Mouse (Mus musculus) heart, postnatal 25 days (tissue): ENCODE measurements around the gene Cryzl1. TPM values are rescaled to one million over a fixed set of nuclear protein-coding genes. Genes with fewer than 3 reads are reported as not detected.
A peak's percentile ranks its signal among the peaks of the same experiment; 100 is the strongest.

ENCODE experiments used
- DNase-seq: peaks from one replicate; pipeline ENCODE4 v3.0.0; 2022; ENCODE audit warnings: low spot score
- intact Hi-C: fragments of 180-260 bp; cut with DNase I; formaldehyde crosslinking; loops from one replicate; pipeline ENCODE4 v1.15.1; 2025
- total RNA-seq, 2 experiments: library from RNA; stranded (reverse); gene quantifications; 2 replicates each; pipeline ENCODE4 v1.2.3; 2021

Cryzl1 gene
- total RNA-seq, result 10 to 100 TPM; 22.7 to 24.7 TPM

DNA sequence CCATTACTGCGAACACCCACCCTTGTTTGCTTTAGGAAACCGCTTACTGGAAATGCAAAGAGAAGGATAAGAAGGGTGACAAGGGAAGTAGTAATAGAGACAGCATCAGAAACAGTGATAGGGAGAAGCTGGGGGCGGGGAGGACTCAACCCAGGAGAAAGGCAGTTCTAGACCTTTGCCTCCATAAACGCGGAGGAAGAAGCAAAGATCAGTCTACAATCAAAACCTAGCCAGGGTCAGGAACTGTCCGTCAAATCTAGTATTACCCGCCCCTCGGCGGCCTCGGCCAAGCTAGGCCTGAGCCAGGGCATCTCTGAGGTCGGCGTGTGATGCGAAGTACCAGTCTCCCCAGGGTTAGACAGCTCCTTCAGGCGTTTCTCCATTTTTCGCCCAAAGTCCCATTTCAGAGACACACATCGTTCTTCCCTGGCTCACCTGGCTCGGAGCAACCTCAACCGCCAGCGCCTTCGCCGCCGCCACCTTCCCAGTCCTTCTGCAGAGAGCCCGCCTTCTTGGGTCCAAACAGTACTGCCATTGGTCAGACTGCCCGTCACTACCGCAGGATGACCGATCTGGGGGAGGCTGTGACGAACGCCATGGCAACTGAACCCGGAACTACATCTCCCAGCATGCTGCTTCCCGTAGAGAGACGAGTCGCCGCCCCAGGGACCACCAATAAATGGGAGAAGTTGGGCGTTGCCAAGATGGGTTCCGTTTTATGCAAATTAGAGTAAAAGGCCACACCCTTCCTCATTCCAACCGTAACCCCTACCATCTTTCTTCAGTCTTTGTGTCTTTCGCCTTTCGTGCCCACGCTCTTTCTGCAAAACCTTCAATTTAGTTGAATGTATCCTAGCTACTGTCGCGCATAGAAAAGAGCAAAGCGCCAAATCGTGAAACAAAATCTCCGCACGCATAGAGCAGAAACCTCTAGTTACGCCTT is at the start of gene Cryzl1:
Cryzl1 (minus strand) TSS at position 853 of the 943 bp plus-strand sequence.
- intact Hi-C loops, result loop anchor here (10.0 kb wide), 1 partner anchor 566 kb away; the partner anchor contains the start of gene Kcne2
- DNase-seq, result peak; percentile 98

DNA sequence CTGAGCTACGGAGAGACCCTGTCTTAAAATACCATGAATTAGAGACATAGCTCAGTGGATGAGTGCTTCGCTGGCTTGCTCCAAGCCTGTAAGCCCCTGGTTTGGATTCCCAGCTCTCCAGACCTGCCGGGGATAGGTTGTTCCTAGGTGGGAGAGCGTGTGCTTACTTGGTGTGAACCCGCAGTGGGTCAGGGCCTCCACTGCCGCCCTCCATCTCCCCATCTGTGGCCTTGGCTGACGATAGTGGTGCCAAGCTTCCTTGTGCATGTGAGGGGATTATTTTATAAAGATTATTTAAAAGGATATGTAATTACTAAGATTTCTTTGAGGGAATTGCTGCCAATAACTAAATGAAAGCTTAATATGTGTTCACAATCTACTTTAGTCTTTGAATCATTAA is 43.8 kb upstream of the Cryzl1 start:
- intact Hi-C loops, result no loop called here
- DNase-seq, result no peak

DNA sequence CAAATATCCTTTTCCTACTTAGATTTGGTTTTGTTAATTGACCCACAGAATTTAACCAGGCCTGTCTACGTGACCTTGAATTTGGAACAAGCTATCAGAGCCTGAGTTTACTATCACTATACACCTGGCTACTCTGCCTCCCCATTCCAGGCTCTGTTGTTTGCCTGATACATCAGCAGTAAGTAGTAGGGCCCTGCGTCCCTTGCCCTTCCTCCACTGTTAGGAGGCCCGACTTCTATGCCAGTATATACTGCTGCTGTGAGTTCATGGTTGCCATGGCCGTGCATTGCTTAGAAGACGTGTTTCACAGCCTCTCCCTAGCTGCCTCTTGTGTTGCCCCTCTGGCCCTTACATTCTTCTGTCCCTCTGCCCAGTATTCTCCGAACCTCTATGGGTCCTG is 42.6 kb upstream of the Cryzl1 start:
- DNase-seq, result no peak
- intact Hi-C loops, result no loop called here

DNA sequence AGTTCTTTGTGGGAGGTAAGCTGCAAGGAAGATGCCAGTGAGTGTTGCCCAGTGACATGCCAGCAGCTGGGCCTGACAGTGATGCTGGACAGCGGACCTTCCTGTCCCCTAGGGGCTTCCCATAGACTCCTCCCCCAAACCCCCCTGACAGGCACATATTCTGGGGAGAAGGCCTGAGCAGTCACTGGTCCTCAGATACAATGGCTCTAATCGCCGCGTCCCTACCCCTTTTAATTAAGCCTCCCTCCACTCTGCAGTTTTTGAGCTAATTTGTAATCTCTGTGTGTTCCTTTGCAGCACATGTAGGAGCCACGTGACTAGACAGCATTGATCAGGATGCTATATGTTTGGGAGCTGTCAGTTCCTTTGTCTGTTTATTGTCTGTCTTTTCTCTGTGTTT is 41.9 kb upstream of the Cryzl1 start:
- intact Hi-C loops, result no loop called here
- DNase-seq, result no peak

DNA sequence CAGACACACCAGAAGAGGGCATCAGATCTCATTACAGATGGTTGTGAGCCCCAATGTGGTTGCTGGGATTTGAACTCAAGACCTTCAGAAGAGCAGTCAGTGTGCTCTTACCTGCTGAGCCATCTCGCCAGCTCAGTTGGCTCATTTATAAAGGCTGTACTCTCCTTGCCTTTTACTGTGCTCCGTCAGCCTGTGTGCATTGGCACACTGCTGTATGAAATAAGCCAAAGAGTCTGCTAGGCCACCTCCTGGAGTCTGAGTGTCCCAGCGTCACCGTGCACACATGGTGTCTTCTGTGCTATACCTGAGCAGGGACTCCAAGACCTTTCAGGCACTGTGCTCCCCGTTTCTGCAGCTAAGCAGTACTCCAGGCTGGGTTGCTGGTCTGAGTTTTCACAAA is 41.1 kb upstream of the Cryzl1 start:
- intact Hi-C loops, result no loop called here
- DNase-seq, result no peak

DNA sequence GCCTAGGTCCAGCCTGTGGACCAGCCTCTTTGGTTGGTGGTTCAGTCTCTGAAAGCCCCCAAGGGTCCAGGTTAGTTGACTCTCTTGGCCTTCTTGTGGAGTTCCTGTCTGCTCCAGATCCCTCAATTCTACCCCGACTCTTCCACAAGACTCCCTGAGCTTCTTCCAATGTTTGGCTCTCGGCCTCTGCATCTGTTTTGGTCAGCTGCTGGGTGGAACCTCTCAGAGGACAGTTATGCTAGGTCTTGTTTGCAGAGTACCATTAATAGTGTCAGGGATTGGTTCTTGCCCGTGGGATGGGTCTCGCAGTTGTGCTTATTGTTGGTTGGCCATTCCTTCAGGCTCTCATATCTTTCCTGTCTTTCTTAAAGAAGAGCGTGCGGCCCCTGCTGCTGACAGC is 39.8 kb upstream of the Cryzl1 start:
- DNase-seq, result no peak
- intact Hi-C loops, result no loop called here

DNA sequence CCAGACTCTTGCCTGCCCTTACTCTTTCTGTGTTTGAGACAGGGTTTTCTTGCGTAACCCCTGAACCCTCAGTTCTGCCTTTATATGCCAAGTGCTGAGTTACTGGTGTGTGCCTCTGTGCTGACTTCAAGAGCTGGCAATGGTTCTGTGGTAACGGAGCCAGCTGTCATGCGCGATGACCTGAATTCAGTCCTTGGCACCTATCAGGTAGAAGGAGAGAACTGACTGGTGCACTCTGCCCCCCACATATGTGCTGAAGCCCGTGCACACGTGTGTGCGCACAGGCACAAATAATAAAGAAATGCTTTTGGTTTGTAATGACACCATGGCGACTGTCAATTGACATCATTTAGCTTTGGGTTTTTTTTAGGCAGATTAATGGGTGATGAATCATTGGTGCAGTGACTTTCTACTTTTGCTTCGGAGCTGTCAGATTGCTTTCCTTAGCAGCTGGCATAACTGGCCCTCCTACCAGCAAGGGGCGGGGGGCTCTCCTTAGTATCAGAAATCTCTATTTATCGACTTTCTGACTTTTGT is 38.5 kb upstream of the Cryzl1 start:
- DNase-seq, result peak; percentile 49
- intact Hi-C loops, result no loop called here

DNA sequence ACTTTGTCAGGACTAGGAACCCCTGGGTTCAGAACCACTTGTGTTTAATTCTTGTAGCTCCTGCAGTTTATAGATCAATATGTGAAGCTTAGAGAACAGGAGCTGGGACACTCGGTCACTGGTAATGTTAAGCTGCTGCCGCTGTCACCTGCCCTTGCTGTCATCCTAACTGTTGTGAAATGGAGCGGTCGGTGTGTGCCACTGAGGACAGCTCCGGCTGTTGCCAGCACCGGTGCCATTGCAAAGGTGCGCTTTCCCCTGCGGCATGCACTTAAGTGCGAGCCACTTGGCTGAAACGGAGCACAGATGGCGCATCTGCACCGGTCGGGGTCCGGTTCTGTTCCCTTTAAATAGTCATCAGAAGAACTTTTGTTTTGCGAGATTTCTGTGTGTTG is 37.0 kb upstream of the Cryzl1 start:
- intact Hi-C loops, result no loop called here

DNA sequence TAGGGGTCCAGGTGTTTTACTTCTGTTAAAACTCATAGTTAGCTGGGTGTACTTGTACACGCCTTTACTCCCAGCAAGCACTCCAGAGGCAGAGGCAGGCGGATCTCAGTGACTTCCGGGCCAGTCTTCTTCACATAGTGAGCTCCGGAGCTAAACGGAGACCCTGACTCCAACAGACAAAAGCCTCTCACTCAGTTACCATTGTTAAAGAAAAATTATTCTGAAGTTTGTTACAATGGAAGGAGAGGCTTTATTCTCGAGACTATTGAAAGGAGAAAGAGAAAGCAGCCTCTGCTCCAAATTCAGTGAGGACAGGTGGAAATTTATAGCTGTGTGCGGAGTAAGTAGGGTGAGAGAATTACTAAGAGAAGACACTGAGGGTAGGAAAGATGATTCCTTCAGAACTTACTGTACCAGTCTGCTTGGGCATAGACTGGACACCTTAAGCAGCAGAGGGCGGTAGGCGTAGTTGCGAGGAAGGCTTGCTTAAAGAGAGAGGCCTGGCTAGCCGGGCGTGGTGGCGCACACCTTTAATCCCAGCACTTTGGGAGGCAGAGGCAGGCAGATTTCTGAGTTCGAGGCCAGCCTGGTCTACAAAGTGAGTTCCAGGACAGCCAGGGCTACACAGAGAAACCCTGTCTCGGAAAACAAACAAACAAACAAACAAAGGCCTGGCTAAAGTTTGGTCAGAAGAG is 36.5 kb upstream of the Cryzl1 start:
- intact Hi-C loops, result no loop called here
- DNase-seq, result no peak

More for the DNA sequence above, 37.0 kb upstream of the Cryzl1 start:
- DNase-seq, result no peak

DNA sequence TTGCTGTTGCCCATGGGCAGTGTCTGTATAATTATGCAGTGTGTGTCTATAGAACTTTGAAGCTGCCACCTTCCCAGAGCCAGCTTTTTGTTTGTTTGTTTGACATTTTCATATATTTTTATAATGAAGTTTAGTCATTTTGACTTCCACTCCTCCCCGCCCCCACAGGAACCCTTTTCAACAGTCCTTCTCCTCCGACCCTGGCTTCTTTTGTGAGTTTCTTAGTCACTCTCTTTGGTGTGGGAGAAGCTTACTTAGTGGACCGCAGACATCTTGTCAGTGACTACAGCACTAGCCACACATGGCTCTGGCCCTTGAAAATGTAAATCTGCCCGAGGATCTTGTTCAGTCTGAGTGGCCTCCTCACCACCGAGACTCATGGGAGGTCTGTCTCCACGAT is 35.6 kb upstream of the Cryzl1 start:
- intact Hi-C loops, result no loop called here
- no peak for DNase-seq

DNA sequence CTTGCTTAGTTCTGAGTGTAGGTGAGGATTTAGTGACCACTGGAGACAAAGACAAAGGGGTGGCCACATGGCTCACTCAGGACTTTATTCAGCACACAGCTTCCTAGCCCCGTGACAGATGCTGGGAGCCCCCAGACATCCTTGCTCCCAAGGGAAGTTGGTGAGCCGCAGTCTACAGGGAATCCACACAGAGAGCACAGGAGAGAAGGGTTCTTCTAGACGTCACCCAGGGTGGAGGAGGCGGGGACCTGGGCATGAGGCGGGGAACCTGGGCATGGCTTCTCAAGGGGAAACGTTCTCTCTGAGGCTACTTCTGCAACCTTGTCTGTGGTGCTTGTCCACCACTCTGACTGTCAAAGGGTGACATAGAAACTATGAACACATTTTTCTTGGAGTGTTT is 35.2 kb upstream of the Cryzl1 start:
- intact Hi-C loops, result no loop called here

DNA sequence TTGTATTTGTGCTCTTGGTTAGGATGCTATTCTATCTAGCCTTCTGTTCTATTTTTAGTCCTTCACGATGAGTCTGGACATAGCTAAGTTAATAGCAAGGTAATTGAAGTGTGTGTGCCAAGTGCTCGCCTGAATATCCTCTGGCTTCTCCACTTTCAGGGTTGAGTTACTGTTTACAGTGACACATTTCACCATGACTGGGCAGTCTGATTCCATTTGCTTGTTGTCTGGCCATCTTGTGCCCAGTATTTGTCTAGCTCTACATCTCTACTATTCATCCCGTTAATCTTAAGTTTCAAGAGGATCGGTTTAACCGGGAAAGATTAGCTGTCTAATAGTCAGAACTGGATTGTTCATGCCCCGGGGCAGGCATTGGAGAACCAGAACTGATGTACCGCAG is 33.7 kb upstream of the Cryzl1 start:
- no peak for DNase-seq

More for the DNA sequence above, 35.2 kb upstream of the Cryzl1 start:
- no peak for DNase-seq

DNA sequence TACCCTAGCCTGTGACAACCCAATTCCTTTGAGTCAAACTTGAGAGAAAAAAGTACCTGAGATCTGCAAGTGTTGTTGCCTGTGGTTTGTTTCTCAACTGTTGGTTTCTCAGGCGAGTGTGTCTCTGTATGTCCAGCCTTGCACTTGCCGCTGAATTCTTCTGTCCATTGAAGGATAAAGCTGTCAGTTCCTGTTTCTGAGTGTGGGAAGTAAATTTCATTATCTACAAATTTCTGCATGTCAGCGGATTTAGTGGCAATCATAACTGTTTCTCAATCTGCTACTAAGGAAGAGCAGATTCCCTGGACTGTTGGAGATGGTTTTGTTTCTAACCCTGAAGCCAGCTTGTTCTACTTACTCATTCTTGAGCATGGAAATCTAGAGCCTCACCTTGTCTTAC is 33.0 kb upstream of the Cryzl1 start:
- no peak for DNase-seq
- intact Hi-C loops, result no loop called here

More for the DNA sequence above, 33.7 kb upstream of the Cryzl1 start:
- intact Hi-C loops, result no loop called here

DNA sequence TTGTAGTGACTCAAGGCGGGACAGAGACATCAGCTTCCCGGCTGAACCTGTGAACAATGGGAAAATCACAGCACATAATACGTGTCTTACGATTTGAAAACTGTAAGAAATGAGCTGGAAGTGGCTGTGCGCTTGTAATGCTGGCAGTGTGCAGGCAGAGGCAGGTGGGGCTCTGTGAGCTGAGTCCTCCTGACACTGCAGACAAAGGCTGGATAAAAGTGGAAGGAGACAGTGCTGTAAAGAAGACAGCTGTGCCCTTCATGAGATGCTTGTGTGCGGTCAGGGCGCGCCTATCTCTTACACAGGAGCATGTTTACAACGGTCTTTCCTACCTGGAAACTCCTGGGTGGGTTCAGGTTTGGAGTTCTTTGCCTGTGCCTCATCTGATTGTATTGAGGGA is 32.4 kb upstream of the Cryzl1 start:
- no peak for DNase-seq
- intact Hi-C loops, result no loop called here

DNA sequence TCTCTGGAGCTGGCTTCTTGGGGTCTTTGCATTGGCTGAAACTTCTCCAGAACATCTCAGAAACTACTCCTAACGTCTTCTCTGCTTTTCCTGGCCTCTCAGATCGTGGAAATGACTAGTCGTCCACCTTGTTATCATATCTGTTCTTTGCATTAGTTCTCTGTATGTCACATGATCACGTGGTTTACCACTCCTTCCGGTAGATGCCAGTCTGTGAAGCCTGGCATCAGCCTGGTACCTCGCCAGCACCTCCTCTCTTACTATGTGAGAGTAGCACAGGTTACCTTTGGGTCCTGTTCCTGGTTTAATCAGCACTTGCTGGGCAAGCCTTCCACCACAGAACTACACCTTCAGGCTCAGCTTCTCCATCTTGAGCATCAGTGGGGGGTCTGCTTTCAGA is 26.2 kb upstream of the Cryzl1 start:
- no peak for DNase-seq
- intact Hi-C loops, result no loop called here

DNA sequence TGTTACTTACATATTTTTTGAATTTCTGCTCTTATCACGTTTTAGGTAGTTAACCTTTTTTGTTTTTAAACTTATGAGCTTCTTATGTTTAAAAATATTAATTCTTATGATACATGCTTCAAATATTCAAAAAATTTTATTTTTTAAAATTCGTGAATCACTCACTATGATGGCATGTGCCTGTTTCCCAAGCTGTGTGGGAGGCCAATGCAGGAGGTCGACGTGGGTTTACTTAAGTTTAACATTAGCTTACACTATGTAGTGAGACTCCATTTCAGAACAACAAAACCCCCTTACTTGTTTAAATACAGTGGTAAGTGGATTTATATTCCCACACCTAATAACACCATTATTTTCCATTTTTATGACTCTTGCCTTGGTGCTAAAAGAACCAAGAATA is 24.8 kb upstream of the Cryzl1 start:
- intact Hi-C loops, result no loop called here
- DNase-seq, result no peak

DNA sequence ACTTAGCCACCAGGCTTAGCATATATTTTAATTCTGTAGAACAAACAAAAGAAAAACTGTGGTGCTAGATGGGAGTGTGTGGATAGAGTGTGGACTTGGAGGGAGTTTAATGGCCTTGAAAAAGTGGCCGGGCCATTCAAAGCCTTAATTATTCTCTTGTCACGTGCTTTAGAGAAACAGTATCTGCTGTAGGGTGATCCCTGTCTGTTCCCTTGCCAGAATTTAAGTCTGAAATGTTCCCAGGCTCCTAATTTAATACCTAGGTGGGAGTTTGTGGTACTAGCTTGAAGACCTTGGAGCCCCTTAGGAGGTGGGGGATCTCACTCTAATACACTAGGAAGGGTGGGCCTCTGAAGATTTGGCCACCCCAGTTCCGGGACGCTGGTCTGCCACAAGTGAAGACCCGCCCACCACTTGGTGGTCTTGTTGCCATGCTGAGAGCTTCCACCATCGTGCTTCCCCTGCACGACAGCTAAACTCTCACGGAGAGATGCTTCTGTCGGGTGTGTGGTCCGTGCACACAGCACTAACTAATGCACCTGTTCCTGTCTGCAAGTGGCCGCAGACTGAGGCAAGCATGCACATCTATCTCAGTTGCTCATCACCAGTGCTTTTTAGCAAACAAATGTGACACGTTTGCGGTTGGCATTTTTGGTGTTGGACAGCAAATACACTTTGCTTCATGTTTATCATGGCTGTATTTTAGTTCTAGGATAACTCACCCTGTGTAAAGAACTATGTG is 23.0 kb upstream of the Cryzl1 start:
- intact Hi-C loops, result no loop called here
- no peak for DNase-seq

DNA sequence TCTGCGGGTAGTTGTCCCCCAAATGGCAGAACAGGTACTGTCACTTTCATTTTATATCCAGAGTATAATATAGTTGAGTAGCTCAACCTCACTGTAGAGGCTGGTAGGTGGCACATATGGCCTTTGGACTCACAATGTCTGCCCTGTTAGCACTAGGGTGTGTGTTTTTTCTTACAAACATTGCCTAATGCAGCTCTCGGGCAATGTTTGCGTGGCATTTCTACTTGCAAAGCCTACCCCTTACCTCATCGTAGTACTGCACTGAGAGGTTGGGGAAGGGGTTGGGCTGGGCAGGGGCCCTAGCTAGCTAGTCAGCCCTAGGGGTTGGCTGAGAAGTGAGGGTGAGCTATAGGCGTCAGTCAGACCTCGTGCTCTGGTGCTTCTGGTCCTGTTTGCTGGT is 18.8 kb upstream of the Cryzl1 start:
- DNase-seq, result no peak
- intact Hi-C loops, result no loop called here

DNA sequence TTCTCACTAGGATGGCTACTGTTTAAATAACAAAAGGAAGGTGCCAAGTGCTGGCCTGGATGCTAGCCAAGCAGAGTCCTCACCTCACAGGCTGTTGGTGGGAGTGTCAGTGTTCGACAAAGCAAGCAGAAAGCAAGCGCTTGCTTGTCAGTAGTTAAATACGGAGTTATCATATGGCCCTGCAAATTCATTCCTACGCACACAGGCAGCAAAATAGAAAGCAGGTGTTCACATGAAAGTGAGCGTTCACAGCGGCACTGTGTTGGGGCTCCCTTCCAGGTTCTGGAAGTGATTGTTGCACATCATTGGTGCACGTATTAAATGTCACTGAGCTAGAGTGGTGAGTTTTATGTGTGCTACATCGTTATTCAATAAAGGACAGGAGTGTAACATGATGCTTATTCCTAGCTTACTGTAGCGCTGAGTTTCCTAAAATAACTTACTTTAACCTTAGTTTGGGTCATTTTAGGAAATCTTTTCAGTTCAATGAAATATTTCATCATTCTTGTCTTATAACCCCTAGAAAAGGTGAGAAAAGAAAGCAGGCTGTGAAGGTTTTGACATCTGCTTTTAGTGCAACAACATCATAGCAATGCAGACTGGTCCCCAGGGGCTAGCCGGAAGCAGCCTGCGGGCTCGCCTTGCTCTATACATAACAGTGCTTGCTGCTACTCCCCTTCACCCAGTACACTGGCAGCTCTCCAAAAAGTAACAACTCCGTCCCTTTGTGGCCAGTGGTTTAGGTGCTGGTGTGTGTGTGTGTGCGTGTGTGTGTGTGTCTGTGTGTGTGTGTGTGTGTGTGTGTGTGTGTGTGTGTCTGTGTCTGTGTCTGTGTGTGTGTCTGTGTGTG is 17.6 kb upstream of the Cryzl1 start:
- DNase-seq, result no peak
- intact Hi-C loops, result no loop called here
